Comparison of ENCODE assay signal across 19 mouse cellular contexts in the genomic region with DNA sequence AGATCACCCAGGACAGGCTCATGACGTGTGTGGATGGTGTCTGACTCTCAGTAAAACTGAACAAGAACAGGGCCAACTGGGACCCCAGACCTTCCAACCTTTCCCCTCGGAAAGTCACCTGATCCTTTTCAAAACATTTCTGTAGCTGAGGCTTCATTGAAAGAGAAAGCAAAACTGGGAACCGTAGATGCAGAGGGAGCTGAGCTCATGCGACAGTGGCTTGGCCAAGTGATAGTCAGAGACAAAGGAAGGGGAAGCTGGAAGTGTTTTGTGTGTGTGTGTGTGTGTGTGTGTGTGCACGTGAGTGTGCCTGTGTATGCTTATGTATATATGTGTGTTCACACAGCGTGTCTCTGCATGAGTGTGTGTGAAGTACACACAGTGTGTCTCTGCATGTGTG. TPM values are rescaled to one million over a fixed set of nuclear protein-coding genes. Genes with fewer than 3 reads are reported as not detected.
"Had no signal": no experiment of that assay in that cellular context is flagged by ENCODE, and none has a peak within 500 bp of the region (broad histone marks: within the 10 kb centered on the region; RNA-seq: fewer than 3 reads in every experiment).

No protein-coding gene starts in this region.

- H3K27ac ChIP-seq: kidney, embryonic 15.5 days; left cerebral cortex, adult 2 months; limb, embryonic 12.5 days; limb, embryonic 15.5 days; liver, embryonic 15.5 days; stomach, postnatal 0 days had no signal

- H3K4me3 ChIP-seq: kidney, embryonic 15.5 days; left cerebral cortex, adult 2 months; limb, embryonic 12.5 days; limb, embryonic 15.5 days; liver, embryonic 15.5 days had no signal

- DNase-seq: kidney, adult 2 months; kidney, postnatal 14 days; layer of hippocampus, postnatal 36 days; left cerebral cortex, postnatal 4 days; lung, adult 18-20 months; lung, postnatal 14 days; lung, postnatal 4 days; midbrain, embryonic 14.5 days; thymus, postnatal 25 days had no signal

- ATAC-seq: intestine, postnatal 0 days had no signal

- H3K36me3 ChIP-seq: kidney, embryonic 15.5 days; limb, embryonic 12.5 days; limb, embryonic 15.5 days; liver, embryonic 15.5 days had no signal

- H3K9me3 ChIP-seq: kidney, embryonic 15.5 days; limb, embryonic 12.5 days; limb, embryonic 15.5 days; liver, embryonic 15.5 days had no signal

- H3K4me2 ChIP-seq: kidney, embryonic 15.5 days; limb, embryonic 12.5 days; limb, embryonic 15.5 days; liver, embryonic 11.5 days; liver, embryonic 15.5 days; midbrain, embryonic 11.5 days had no signal

- H3K4me1 ChIP-seq: limb, embryonic 12.5 days; limb, embryonic 15.5 days; liver, embryonic 15.5 days had no signal

- H3K9ac ChIP-seq: kidney, embryonic 15.5 days; limb, embryonic 12.5 days; limb, embryonic 15.5 days; liver, embryonic 15.5 days had no signal

- H3K27me3 ChIP-seq: kidney, embryonic 15.5 days; limb, embryonic 12.5 days; limb, embryonic 15.5 days; liver, embryonic 15.5 days had no signal

RNA-seq across cellular contexts. Expression of a gene that starts 56.7 kb away (rescaled TPM):
- total RNA-seq: megakaryocyte-erythroid progenitor cell, adult 5-6 weeks had no signal
- polyA plus RNA-seq: kidney, adult 2 months had no signal

RNA-seq across cellular contexts. Expression of a gene that starts 59.9 kb away (rescaled TPM):
- total RNA-seq: megakaryocyte-erythroid progenitor cell, adult 5-6 weeks had no signal
